Mouse (Mus musculus) forebrain, embryonic 13.5 days (tissue): ENCODE data around the gene Elovl2. TPM values are rescaled to one million over a fixed set of nuclear protein-coding genes. Genes with fewer than 3 reads are reported as not detected.
"Not testable (repeated sequence)": the region's sequence is repeated elsewhere in the genome, so short reads cannot be mapped to it uniquely, and the experiment has no call there.

ENCODE experiments used
- ATAC-seq: fragments of 200-750 bp; cut with Nextera tagmentation; 2 replicates; pipeline ENCODE4 v1.8.0; 2017
- H3K27ac ChIP-seq: fragments of 300-500 bp; sonication (generic); 2 replicates; pipeline ENCODE4 v1.5.1; 2015; ENCODE audit warnings: inconsistent platforms, mild to moderate bottlenecking, moderate library complexity
- H3K27me3 ChIP-seq: fragments of 300-500 bp; sonication (generic); 2 replicates; pipeline ENCODE4 v1.6.1; 2015; ENCODE audit warnings: mild to moderate bottlenecking, inconsistent platforms
- H3K36me3 ChIP-seq: fragments of 300-500 bp; sonication (generic); 2 replicates; pipeline ENCODE4 v1.6.1; 2015; ENCODE audit warnings: mild to moderate bottlenecking, inconsistent platforms; ENCODE audit not compliant: poor library complexity, severe bottlenecking
- H3K4me1 ChIP-seq: fragments of 300-500 bp; sonication (generic); 2 replicates; pipeline ENCODE4 v1.6.1; 2015; ENCODE audit warnings: inconsistent platforms
- H3K4me2 ChIP-seq: fragments of 300-500 bp; sonication (generic); 2 replicates; pipeline ENCODE4 v1.6.1; 2015; ENCODE audit warnings: inconsistent platforms, mild to moderate bottlenecking, moderate library complexity
- H3K4me3 ChIP-seq: fragments of 300-500 bp; sonication (generic); 2 replicates; pipeline ENCODE4 v1.5.1; 2015; ENCODE audit warnings: mild to moderate bottlenecking, inconsistent platforms
- H3K9ac ChIP-seq: fragments of 300-500 bp; sonication (generic); 2 replicates; pipeline ENCODE4 v1.6.1; 2015; ENCODE audit warnings: mild to moderate bottlenecking, inconsistent platforms
- H3K9me3 ChIP-seq: fragments of 300-500 bp; sonication (generic); replicated peaks from 2 replicates; pipeline ENCODE4 v1.6.1; 2016; ENCODE audit warnings: inconsistent platforms
- WGBS: fragments of 180-500 bp; shearing (Covaris S2); methylation state at CpG from one replicate; pipeline ENCODE4 v1.1.7; 2015; 5-methylcytosine and 5-hydroxymethylcytosine counted together
- polyA plus RNA-seq: library from polyadenylated mRNA; unstranded; fragments of >200 nt; fragmentation: Nextera tagmentation; extraction: Ambion mirVana; gene quantifications from 2 replicates; pipeline ENCODE4 v1.2.1, GENCODE M21; 2015

Elovl2 gene
- polyA plus RNA-seq, 1 experiment from 2014 or later = 45.1 TPM

DNA sequence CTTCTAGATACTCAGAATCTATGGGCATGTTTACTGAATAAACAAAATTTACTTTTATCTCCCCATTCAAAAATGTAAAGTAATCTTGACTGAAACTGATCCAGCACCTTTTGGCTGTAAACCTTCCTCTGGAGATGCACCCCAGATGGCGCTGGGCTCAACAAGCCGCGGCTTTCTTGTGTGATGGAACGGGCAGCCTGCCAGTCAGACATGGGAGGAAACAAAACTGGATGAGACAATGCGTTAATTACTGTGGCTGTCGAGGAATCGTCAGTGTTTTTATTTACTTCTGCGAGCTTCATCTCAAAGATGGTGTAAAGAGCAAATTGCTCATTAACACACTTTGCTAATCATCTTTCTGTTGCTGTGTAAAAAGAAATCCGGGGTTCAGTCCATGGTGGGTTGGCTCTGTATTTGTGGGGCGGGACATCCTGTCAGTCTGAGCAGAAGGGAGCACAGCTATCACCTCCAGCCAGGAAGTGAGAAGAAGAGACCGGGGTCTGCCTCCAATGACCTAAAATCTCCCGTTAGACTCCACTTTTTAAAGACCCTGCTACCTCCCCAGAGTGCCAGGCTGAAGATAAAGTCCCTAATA, 11.3 kb upstream of the Elovl2 start:
- 47% methylated on average over 12 of the region's 12 CpGs for WGBS
- no peaks in the 10 kb centered on the region for H3K9me3 ChIP-seq
- no peaks in the 10 kb centered on the region for H3K27me3 ChIP-seq
- H3K36me3 ChIP-seq = no peaks in the 10 kb centered on the region
- ATAC-seq = peak; percentile 89
- no peak overlapping the region for H3K4me2 ChIP-seq
- no peak overlapping the region for H3K9ac ChIP-seq
- peaks cover 4% of the 10 kb centered on the region; the same call in 1 of the 2 replicates for H3K4me1 ChIP-seq
- H3K4me3 ChIP-seq = no peak overlapping the region
- peak overlapping the region; percentile 48 for H3K27ac ChIP-seq

DNA sequence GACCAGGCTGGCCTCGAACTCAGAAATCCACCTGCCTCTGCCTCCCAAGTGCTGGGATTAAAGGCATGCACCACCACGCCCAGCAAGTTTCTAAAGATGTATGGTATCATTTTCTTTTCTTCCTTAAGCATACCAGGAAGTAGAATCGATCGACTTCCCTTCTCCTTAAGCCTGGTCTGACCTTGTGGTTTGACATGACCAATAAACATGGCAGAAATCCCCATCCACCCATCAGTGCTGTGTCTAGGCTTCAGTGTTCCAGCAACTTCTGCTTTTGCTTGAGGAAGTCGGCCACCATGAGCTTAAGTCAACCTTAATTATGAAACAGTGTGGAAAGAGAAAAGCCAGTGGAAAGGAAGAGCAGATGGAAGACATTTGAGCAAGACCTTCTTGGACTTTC, 10.1 kb upstream of the Elovl2 start:
- no peak overlapping the region for H3K27ac ChIP-seq
- no peaks in the 10 kb centered on the region for H3K9me3 ChIP-seq
- no peak overlapping the region for H3K4me2 ChIP-seq
- H3K27me3 ChIP-seq = no peaks in the 10 kb centered on the region
- H3K4me1 ChIP-seq = peaks cover 4% of the 10 kb centered on the region; the same call in 1 of the 2 replicates
- H3K36me3 ChIP-seq = no peaks in the 10 kb centered on the region
- no peak for ATAC-seq
- 87% methylated on average over 5 of the region's 5 CpGs for WGBS
- no peak overlapping the region for H3K9ac ChIP-seq
- H3K4me3 ChIP-seq = no peak overlapping the region

DNA sequence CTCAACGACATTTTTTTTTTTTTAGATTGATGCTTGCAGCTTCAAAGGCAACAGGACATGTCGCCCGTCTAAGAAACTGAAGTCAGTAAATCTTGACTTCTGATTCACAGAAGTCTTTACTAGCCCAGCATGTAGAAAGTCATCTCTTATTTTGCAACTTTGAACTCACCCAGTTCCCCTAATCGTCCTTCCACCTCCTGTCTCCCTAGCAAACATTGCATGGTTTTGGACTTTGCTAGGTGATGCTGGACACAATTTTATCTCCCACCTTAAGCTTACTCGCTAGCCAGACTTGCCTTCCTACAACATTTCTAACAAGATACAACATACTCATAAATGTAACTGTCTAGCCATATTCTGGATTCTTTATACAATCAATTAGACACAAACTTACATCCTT, 7.9 kb upstream of the Elovl2 start:
- H3K27ac ChIP-seq = no peak overlapping the region
- H3K4me2 ChIP-seq = no peak overlapping the region
- no peaks in the 10 kb centered on the region for H3K36me3 ChIP-seq
- H3K9me3 ChIP-seq = 0 out of 2 replicates have a peak, but pooled peaks cover 6% of the 10 kb centered on the region
- peaks cover 4% of the 10 kb centered on the region; the same call in 1 of the 2 replicates for H3K4me1 ChIP-seq
- WGBS = 91% methylated on average over 5 of the region's 5 CpGs
- H3K27me3 ChIP-seq = no peaks in the 10 kb centered on the region
- no peak overlapping the region for H3K9ac ChIP-seq
- no peak overlapping the region for H3K4me3 ChIP-seq
- no peak for ATAC-seq

DNA sequence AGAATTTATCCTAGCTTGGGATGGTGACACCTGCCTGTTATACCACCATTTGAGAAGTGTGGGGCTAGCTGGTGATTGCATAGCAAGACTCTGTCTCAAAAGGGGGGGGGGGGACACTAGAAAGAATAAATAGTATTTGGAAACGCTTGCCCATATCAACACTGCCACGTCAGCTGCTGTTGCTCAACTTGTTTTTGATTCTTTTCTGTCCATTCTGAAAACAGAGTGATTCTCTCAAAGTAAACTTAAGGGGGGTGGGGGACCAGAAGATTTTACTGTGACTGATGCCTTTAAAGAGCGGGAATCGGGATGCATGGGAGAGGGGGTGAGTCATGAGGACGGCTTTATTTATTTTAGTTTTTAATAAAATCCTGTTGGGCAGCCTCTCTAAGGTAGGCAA, 6.3 kb upstream of the Elovl2 start:
- WGBS = 90% methylated on average over 5 of the region's 5 CpGs
- ATAC-seq = no peak

DNA sequence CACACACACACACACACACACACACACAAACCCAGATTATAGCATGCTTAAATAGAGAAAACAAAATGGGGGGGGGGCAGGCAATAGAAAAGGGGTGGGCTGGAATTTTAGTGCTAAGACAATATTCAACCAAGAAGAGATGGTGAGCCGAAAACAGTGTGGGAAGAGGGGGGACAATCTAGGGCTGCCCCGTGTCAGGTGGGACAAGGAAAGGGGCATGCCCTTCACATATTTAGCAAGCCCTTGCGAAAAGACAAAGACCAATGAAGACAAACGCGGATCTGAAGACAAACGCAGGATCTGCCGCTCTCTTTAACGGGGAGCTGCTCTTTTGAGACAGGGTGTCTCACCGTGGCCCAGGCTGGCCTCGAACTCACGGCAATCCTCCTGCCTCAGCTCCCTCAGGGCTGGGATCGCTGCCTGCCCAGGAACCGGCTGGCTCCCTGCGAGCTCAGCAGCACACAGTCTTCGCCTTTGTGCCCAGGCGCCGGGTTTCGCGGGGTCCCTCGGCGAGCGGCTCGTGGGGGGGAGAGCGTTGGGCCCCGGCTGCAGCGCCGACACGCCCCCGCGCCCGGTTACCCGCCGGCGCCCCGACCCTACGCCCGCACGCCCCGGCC, 410 bp downstream of the Elovl2 start:
- H3K27ac ChIP-seq = peak overlapping the region; percentile 74
- 2% methylated on average over 33 of the region's 39 CpGs for WGBS

More for the DNA sequence above, 6.3 kb upstream of the Elovl2 start:
- Histone ChIP-seq H3K4me3 (no peak overlapping the region), H3K4me1 (no peaks in the 10 kb centered on the region), H3K27ac (no peak overlapping the region), H3K9me3 (peaks cover 19% of the 10 kb centered on the region), H3K36me3 (no peaks in the 10 kb centered on the region), H3K4me2 (no peak overlapping the region), H3K27me3 (no peaks in the 10 kb centered on the region), H3K9ac (no peak overlapping the region)

DNA sequence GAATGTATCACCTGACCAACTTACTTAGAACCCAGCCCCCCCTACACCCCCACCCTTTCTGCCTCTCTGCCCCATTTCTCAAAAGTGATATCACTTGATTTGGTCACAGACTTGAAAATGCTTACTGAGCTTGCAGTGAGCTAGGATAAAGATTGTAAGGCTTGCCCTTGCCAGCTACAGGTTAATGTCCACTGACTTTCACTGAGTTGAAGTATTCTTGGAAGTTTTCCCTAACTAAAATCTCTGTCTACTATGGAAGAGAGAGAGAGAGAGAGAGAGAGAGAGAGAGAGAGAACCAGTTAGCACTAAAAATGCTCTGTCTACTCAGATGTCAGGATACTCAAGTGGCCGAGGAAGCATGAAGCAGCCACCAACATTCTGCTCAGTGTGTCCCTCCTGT, 1.1 kb downstream of the Elovl2 start:
- H3K36me3 ChIP-seq = no peaks in the 10 kb centered on the region
- ATAC-seq = no peak
- peak overlapping the region; percentile 63 for H3K4me2 ChIP-seq
- H3K27ac ChIP-seq = no peak overlapping the region
- peaks cover 9% of the 10 kb centered on the region for H3K4me1 ChIP-seq
- WGBS = 6% methylated on average over 1 of the region's 1 CpGs
- H3K9me3 ChIP-seq = peaks cover 31% of the 10 kb centered on the region
- peak overlapping the region; percentile 88; the same call in 1 of the 2 replicates for H3K9ac ChIP-seq
- peak overlapping the region; percentile 74 for H3K4me3 ChIP-seq
- H3K27me3 ChIP-seq = no peaks in the 10 kb centered on the region

More for the DNA sequence above, 410 bp downstream of the Elovl2 start:
- Histone ChIP-seq H3K36me3 (no peaks in the 10 kb centered on the region), H3K4me1 (peaks cover 9% of the 10 kb centered on the region), H3K27me3 (no peaks in the 10 kb centered on the region), H3K9me3 (peaks cover 31% of the 10 kb centered on the region), H3K4me2 (peak overlapping the region; percentile 63), H3K4me3 (peak overlapping the region; percentile 74), H3K9ac (peak overlapping the region; percentile 88)
- peak; percentile 85 for ATAC-seq

DNA sequence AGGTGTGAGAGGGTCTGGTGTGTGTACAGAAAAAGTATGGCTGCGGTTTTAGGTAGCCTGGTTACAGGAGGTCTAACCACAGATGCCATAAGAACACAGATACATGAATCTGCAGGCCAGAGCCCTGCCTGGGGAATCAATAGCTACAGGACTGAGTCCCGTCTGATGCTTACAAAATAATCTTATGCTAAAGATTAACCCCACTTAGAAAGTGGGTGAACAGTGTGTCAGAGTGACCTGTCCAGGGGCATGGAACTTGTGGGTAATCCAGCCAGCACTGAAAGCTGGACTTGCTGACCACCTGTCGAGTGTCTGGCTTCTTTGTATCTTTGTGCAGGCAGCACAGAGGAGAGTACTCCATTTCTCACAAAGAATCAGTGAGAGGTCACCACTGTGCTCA, 4.0 kb downstream of the Elovl2 start:
- Histone ChIP-seq H3K4me2 (no peak overlapping the region), H3K27me3 (no peaks in the 10 kb centered on the region), H3K27ac (no peak overlapping the region), H3K4me3 (no peak overlapping the region), H3K9ac (no peak overlapping the region), H3K4me1 (peaks cover 9% of the 10 kb centered on the region), H3K9me3 (peaks cover 9% of the 10 kb centered on the region; the same call in 1 of the 2 replicates), H3K36me3 (no peaks in the 10 kb centered on the region)
- no peak for ATAC-seq
- WGBS = 67% methylated on average over 3 of the region's 3 CpGs

DNA sequence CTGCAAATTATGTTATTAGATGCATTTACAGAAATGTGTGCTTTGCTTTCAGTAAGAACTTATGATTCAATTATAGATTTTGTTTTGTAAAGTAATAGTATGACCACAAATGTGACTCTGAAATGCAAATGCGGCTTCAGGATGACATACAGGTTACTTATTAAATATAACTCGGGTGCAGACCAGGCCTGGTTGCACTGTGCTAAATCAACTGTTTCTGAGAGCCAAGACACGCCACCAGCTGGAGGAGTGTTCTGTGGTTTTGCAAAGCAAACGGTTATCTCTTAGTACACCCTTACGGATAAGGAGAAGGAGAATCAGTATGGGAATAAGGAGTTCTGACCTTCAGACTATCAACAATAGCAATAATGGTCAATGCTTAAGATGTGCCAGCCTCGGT, 4.5 kb downstream of the Elovl2 start:
- H3K9me3 ChIP-seq = peaks cover 3% of the 10 kb centered on the region; the same call in 1 of the 2 replicates
- H3K36me3 ChIP-seq = no peaks in the 10 kb centered on the region
- WGBS = 89% methylated on average over 6 of the region's 6 CpGs
- peaks cover 9% of the 10 kb centered on the region for H3K4me1 ChIP-seq
- H3K4me2 ChIP-seq = no peak overlapping the region
- ATAC-seq = no peak
- H3K27ac ChIP-seq = no peak overlapping the region
- no peak overlapping the region for H3K9ac ChIP-seq
- H3K4me3 ChIP-seq = no peak overlapping the region
- no peaks in the 10 kb centered on the region for H3K27me3 ChIP-seq

DNA sequence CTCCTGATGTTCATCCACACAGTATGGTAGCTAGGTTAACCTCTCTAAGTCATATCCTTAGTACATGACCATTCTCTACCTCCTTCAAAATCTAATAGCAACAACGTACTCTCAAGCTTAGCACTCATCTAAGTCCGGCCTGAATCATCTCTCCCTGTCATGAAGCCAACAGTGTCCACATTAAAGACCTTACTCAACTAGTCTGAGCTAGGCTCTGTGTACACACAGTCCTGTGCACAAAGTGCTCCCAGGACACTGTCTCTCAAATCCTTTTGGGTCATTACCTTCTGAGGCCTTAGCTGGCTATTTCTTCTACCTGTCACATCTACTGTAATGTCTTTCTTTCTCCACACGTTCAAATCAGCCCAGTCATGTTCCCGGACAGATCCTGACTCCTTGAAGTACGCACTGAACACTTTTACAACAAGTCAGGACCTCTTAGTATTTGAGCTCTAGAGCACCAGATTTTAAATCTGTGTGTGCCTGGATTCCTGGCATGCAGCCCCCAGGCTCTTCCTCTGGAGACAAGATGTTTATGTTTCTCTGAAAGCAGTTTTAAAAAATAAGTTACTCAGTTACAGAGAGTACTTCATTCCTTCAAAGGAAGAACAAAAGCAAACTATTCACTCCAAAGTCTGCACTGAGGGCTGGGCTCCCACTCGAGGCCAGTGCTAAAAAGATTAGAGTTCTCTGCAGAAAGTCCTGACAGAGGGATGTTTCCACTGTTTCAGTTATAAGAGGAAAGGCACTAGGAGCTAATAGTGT, 7.5 kb downstream of the Elovl2 start:
- H3K4me2 ChIP-seq = no peak overlapping the region
- H3K4me1 ChIP-seq = no peaks in the 10 kb centered on the region
- no peak overlapping the region for H3K4me3 ChIP-seq
- H3K27ac ChIP-seq = no peak overlapping the region
- no peak for ATAC-seq
- 74% methylated on average over 6 of the region's 6 CpGs for WGBS
- H3K36me3 ChIP-seq = no peaks in the 10 kb centered on the region
- H3K9me3 ChIP-seq = no peaks in the 10 kb centered on the region
- no peak overlapping the region for H3K9ac ChIP-seq
- H3K27me3 ChIP-seq = no peaks in the 10 kb centered on the region

DNA sequence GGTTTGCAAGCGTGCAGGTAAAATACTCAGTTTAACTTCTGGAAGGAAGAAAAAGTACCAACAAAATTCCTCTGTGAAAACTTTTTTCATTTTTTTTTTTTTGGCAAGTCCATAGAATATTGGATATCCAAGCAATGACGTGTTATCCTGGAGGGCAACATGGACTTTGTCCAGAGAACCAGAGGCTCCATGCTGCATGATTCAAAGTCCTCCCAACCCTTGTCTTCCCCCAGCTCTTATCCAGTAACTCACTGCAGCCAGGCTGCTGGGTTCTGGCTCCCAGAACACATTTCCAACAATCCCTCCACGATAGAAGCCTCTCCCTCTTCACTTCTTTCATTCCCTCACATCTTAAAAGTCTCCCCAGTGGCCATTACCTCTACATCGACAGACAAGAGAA, 8.9 kb downstream of the Elovl2 start:
- Histone ChIP-seq H3K9ac (no peak overlapping the region), H3K27ac (no peak overlapping the region), H3K9me3 (no peaks in the 10 kb centered on the region), H3K4me3 (no peak overlapping the region), H3K36me3 (no peaks in the 10 kb centered on the region), H3K4me2 (no peak overlapping the region), H3K4me1 (no peaks in the 10 kb centered on the region), H3K27me3 (no peaks in the 10 kb centered on the region)
- ATAC-seq = no peak
- WGBS = 86% methylated on average over 4 of the region's 4 CpGs

DNA sequence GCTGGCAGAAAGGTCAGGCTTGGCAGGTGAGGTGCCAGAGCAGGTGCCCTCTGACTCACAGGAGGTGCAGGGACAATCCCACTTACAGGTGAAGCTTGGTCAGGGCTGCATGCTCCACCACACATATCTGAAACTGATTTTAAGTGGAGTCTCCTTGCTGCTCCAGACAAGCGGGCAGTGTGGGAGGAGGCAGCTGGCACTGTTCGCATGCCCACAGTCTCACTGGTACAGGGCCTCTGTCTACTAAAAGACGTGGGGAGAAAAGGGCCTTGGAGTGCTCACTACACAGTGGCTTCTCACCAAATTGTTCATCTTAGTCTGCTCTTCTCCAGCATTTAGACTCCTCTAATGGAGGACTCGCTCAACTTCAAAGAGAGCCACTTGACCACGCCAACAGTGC, 14.0 kb downstream of the Elovl2 start:
- peaks cover 22% of the 10 kb centered on the region for H3K4me1 ChIP-seq
- H3K4me2 ChIP-seq = no peak overlapping the region
- ATAC-seq = no peak
- WGBS = 85% methylated on average over 5 of the region's 5 CpGs
- H3K9ac ChIP-seq = no peak overlapping the region
- no peaks in the 10 kb centered on the region for H3K9me3 ChIP-seq
- H3K36me3 ChIP-seq = no peaks in the 10 kb centered on the region
- no peak overlapping the region for H3K4me3 ChIP-seq
- no peak overlapping the region for H3K27ac ChIP-seq
- no peaks in the 10 kb centered on the region for H3K27me3 ChIP-seq

DNA sequence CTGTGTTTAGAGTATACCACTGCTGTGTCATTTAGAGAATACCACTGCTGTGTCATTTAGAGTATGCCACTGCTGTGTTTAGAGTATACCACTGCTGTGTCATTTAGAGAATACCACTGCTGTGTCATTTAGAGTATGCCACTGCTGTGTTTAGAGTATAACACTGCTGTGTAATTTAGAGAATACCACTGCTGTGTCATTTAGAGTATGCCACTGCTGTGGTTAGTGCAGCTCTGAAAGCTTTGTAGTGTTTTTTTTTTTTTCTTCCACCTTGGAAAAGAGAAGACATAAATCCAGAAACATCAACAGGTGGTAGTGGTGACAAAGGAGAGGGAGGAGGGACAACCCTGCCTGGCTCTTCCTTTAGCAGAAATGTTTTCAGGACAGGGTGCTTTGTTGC, 14.6 kb downstream of the Elovl2 start:
- H3K27ac ChIP-seq, H3K27me3 ChIP-seq, H3K4me2 ChIP-seq, H3K9ac ChIP-seq, H3K36me3 ChIP-seq, ATAC-seq, H3K4me3 ChIP-seq, H3K9me3 ChIP-seq: not testable (repeated sequence)
- H3K4me1 ChIP-seq = peaks cover 28% of the 10 kb centered on the region
